Mouse (Mus musculus): ENCODE results near the gene Zfp384. TPM values are rescaled to one million over a fixed set of nuclear protein-coding genes. Genes with fewer than 3 reads are reported as not detected.
"Not testable (repeated sequence)": the region's sequence is repeated elsewhere in the genome, so short reads cannot be mapped to it uniquely, and the experiment has no call there.

Zfp384 gene
- polyA plus RNA-seq, 1 experiment from 2014 or later = 10.8 TPM

- H3K4me1 ChIP-seq (replicated peaks; ENCODE audit: control insufficient read depth, insufficient read depth, low read length) = peaks cover 3% of the 10 kb centered on the region; the same call in 1 of the 2 replicates
- H3K27ac ChIP-seq (ENCODE audit: low read depth) = no peak overlapping the region
- no peak overlapping the region for H3K4me2 ChIP-seq (ENCODE audit: low read length)
- DNase-seq (ENCODE audit: low spot score) (no peak), ATAC-seq (replicated peaks; ENCODE audit: low FRiP score, low TSS enrichment, low read depth) (no peak)
- no peaks in the 10 kb centered on the region for H3K9me3 ChIP-seq (ENCODE audit: control insufficient read depth, low read length)
- no peak overlapping the region for H3K9ac ChIP-seq (ENCODE audit: low read length)
- no peak overlapping the region for H3K4me3 ChIP-seq (ENCODE audit: low read depth, low read length)
- H3K27me3 ChIP-seq (replicated peaks; ENCODE audit: control insufficient read depth, insufficient read depth, low read length) = peaks cover 33% of the 10 kb centered on the region
- 38% methylated on average over 3 of the region's 3 CpGs for WGBS
- no peaks in the 10 kb centered on the region for H3K36me3 ChIP-seq (ENCODE audit: control insufficient read depth, insufficient read depth, low read length)
Observed at GRCm38 (mm10) chr6:125003706-125004105, 5.2 kb upstream of the Zfp384 start.

- no peak for DNase-seq (ENCODE audit: low spot score)
- no peak for ATAC-seq (replicated peaks; ENCODE audit: low FRiP score, low TSS enrichment, low read depth)
- WGBS = 34% methylated on average over 3 of the region's 3 CpGs
- Histone ChIP-seq H3K4me1 (replicated peaks; ENCODE audit: control insufficient read depth, insufficient read depth, low read length) (0 out of 2 replicates have a peak, but pooled peaks cover 3% of the 10 kb centered on the region), H3K9ac (ENCODE audit: low read length) (no peak overlapping the region), H3K4me2 (ENCODE audit: low read length) (no peak overlapping the region), H3K9me3 (ENCODE audit: control insufficient read depth, low read length) (no peaks in the 10 kb centered on the region), H3K27ac (ENCODE audit: low read depth) (no peak overlapping the region), H3K4me3 (ENCODE audit: low read depth, low read length) (no peak overlapping the region), H3K27me3 (replicated peaks; ENCODE audit: control insufficient read depth, insufficient read depth, low read length) (peaks cover 20% of the 10 kb centered on the region), H3K36me3 (ENCODE audit: control insufficient read depth, insufficient read depth, low read length) (no peaks in the 10 kb centered on the region)
Observed at GRCm38 (mm10) chr6:125005086-125005485, 3.9 kb upstream of the Zfp384 start.

GRCm38 (mm10) chr6:125008060-125008459, 885 bp upstream of the Zfp384 start:
- ATAC-seq (replicated peaks; ENCODE audit: low FRiP score, low TSS enrichment, low read depth) = no peak
- H3K27ac ChIP-seq (ENCODE audit: low read depth) = peak overlapping the region; percentile 98
- H3K9me3 ChIP-seq (ENCODE audit: control insufficient read depth, low read length) = no peaks in the 10 kb centered on the region
- H3K27me3 ChIP-seq (replicated peaks; ENCODE audit: control insufficient read depth, insufficient read depth, low read length) = no peaks in the 10 kb centered on the region
- 41% methylated on average over 13 of the region's 13 CpGs for WGBS
- peak overlapping the region; percentile 57 for H3K9ac ChIP-seq (ENCODE audit: low read length)
- peak overlapping the region; percentile 76 for H3K4me3 ChIP-seq (ENCODE audit: low read depth, low read length)
- H3K36me3 ChIP-seq (ENCODE audit: control insufficient read depth, insufficient read depth, low read length) = peaks cover 22% of the 10 kb centered on the region
- no peak for DNase-seq (ENCODE audit: low spot score)
- peak overlapping the region; percentile 64 for H3K4me2 ChIP-seq (ENCODE audit: low read length)
- H3K4me1 ChIP-seq (replicated peaks; ENCODE audit: control insufficient read depth, insufficient read depth, low read length) = peaks cover 13% of the 10 kb centered on the region; the same call in 1 of the 2 replicates

GRCm38 (mm10) chr6:125008586-125009128, 288 bp upstream of the Zfp384 start:
- Histone ChIP-seq H3K9me3 (ENCODE audit: control insufficient read depth, low read length) (no peaks in the 10 kb centered on the region), H3K4me1 (replicated peaks; ENCODE audit: control insufficient read depth, insufficient read depth, low read length) (peaks cover 13% of the 10 kb centered on the region; the same call in 1 of the 2 replicates), H3K27me3 (replicated peaks; ENCODE audit: control insufficient read depth, insufficient read depth, low read length) (no peaks in the 10 kb centered on the region), H3K9ac (ENCODE audit: low read length) (peak overlapping the region; percentile 95), H3K27ac (ENCODE audit: low read depth) (peak overlapping the region; percentile 98), H3K4me2 (ENCODE audit: low read length) (peak overlapping the region; percentile 64), H3K4me3 (ENCODE audit: low read depth, low read length) (peak overlapping the region; percentile 76), H3K36me3 (ENCODE audit: control insufficient read depth, insufficient read depth, low read length) (peaks cover 27% of the 10 kb centered on the region)
- under 1% methylated on average over 33 of the region's 34 CpGs for WGBS
- no peak for DNase-seq (ENCODE audit: low spot score)
- ATAC-seq (replicated peaks; ENCODE audit: low FRiP score, low TSS enrichment, low read depth) = peak; percentile 97

- no peaks in the 10 kb centered on the region for H3K27me3 ChIP-seq (replicated peaks; ENCODE audit: control insufficient read depth, insufficient read depth, low read length)
- ATAC-seq (replicated peaks; ENCODE audit: low FRiP score, low TSS enrichment, low read depth) = peak; percentile 87
- peak overlapping the region; percentile 98 for H3K27ac ChIP-seq (ENCODE audit: low read depth)
- H3K9ac ChIP-seq (ENCODE audit: low read length) = peak overlapping the region; percentile 95
- peaks cover 35% of the 10 kb centered on the region for H3K36me3 ChIP-seq (ENCODE audit: control insufficient read depth, insufficient read depth, low read length)
- no peaks in the 10 kb centered on the region for H3K9me3 ChIP-seq (ENCODE audit: control insufficient read depth, low read length)
- H3K4me3 ChIP-seq (ENCODE audit: low read depth, low read length) = peak overlapping the region; percentile 76
- peaks cover 10% of the 10 kb centered on the region; the same call in 1 of the 2 replicates for H3K4me1 ChIP-seq (replicated peaks; ENCODE audit: control insufficient read depth, insufficient read depth, low read length)
- WGBS = 1% methylated on average over 54 of the region's 78 CpGs
- peak overlapping the region; percentile 64 for H3K4me2 ChIP-seq (ENCODE audit: low read length)
- DNase-seq (ENCODE audit: low spot score) = peak; percentile 91
Observed at GRCm38 (mm10) chr6:125009181-125010073, 482 bp downstream of the Zfp384 start.

- Histone ChIP-seq H3K4me3 (ENCODE audit: low read depth, low read length) (no peak overlapping the region), H3K4me1 (replicated peaks; ENCODE audit: control insufficient read depth, insufficient read depth, low read length) (no peaks in the 10 kb centered on the region), H3K9ac (ENCODE audit: low read length) (no peak overlapping the region), H3K9me3 (ENCODE audit: control insufficient read depth, low read length) (no peaks in the 10 kb centered on the region), H3K27ac (ENCODE audit: low read depth) (no peak overlapping the region), H3K27me3 (replicated peaks; ENCODE audit: control insufficient read depth, insufficient read depth, low read length) (no peaks in the 10 kb centered on the region), H3K36me3 (ENCODE audit: control insufficient read depth, insufficient read depth, low read length) (peaks cover 77% of the 10 kb centered on the region), H3K4me2 (ENCODE audit: low read length) (no peak overlapping the region)
- WGBS = 93% methylated on average over 3 of the region's 3 CpGs
- DNase-seq (ENCODE audit: low spot score) (no peak), ATAC-seq (replicated peaks; ENCODE audit: low FRiP score, low TSS enrichment, low read depth) (no peak)
Observed at GRCm38 (mm10) chr6:125017682-125018081, 8.7 kb downstream of the Zfp384 start.

GRCm38 (mm10) chr6:125030532-125030931, 21.6 kb downstream of the Zfp384 start:
- H3K4me1 ChIP-seq (replicated peaks; ENCODE audit: control insufficient read depth, insufficient read depth, low read length); H3K9me3 ChIP-seq (ENCODE audit: control insufficient read depth, low read length); H3K4me2 ChIP-seq (ENCODE audit: low read length); H3K27me3 ChIP-seq (replicated peaks; ENCODE audit: control insufficient read depth, insufficient read depth, low read length); H3K4me3 ChIP-seq (ENCODE audit: low read depth, low read length); H3K27ac ChIP-seq (ENCODE audit: low read depth); H3K9ac ChIP-seq (ENCODE audit: low read length): not testable (repeated sequence)
- peaks cover 80% of the 10 kb centered on the region for H3K36me3 ChIP-seq (ENCODE audit: control insufficient read depth, insufficient read depth, low read length)
- 22% methylated on average over 6 of the region's 9 CpGs for WGBS
- DNase-seq (ENCODE audit: low spot score) (peak; percentile 87), ATAC-seq (replicated peaks; ENCODE audit: low FRiP score, low TSS enrichment, low read depth) (0 out of 2 replicates have a peak, but pooled peaks have one; percentile 57)

- H3K4me2 ChIP-seq (ENCODE audit: low read length) = no peak overlapping the region
- no peak for DNase-seq (ENCODE audit: low spot score)
- no peaks in the 10 kb centered on the region for H3K9me3 ChIP-seq (ENCODE audit: control insufficient read depth, low read length)
- H3K36me3 ChIP-seq (ENCODE audit: control insufficient read depth, insufficient read depth, low read length) = peaks cover 80% of the 10 kb centered on the region
- no peak overlapping the region for H3K4me3 ChIP-seq (ENCODE audit: low read depth, low read length)
- H3K9ac ChIP-seq (ENCODE audit: low read length) = no peak overlapping the region
- no peak for ATAC-seq (replicated peaks; ENCODE audit: low FRiP score, low TSS enrichment, low read depth)
- no peaks in the 10 kb centered on the region for H3K4me1 ChIP-seq (replicated peaks; ENCODE audit: control insufficient read depth, insufficient read depth, low read length)
- H3K27ac ChIP-seq (ENCODE audit: low read depth) = no peak overlapping the region
- no peaks in the 10 kb centered on the region for H3K27me3 ChIP-seq (replicated peaks; ENCODE audit: control insufficient read depth, insufficient read depth, low read length)
- WGBS = 90% methylated on average over 16 of the region's 16 CpGs
Observed at GRCm38 (mm10) chr6:125031604-125032003, 22.7 kb downstream of the Zfp384 start.

All from intestine, embryonic 14.5 days (tissue).